Mouse (Mus musculus) limb, embryonic 15.5 days (tissue): ENCODE results near the gene Fuk. TPM values are rescaled to one million over a fixed set of nuclear protein-coding genes. Genes with fewer than 3 reads are reported as not detected.
"Not testable (repeated sequence)": the region's sequence is repeated elsewhere in the genome, so short reads cannot be mapped to it uniquely, and the experiment has no call there.

Experiments
- ATAC-seq: fragments of 200-750 bp; cut with Nextera tagmentation; 2 replicates; pipeline ENCODE4 v1.8.0; 2017; ENCODE audit warnings: low read depth, moderate TSS enrichment; ENCODE audit not compliant: insufficient number of reproducible peaks, low FRiP score, low TSS enrichment
- H3K27ac ChIP-seq: fragments of 300-500 bp; sonication (generic); 2 replicates; pipeline ENCODE4 v1.5.1; 2015; ENCODE audit warnings: moderate library complexity, mild to moderate bottlenecking, inconsistent platforms
- H3K27me3 ChIP-seq: fragments of 300-500 bp; sonication (generic); 2 replicates; pipeline ENCODE4 v1.6.1; 2015; ENCODE audit warnings: inconsistent platforms
- H3K36me3 ChIP-seq: fragments of 300-500 bp; sonication (generic); 2 replicates; pipeline ENCODE4 v1.6.1; 2015; ENCODE audit warnings: inconsistent platforms
- H3K4me1 ChIP-seq: fragments of 300-500 bp; sonication (generic); 2 replicates; pipeline ENCODE4 v1.6.1; 2015; ENCODE audit warnings: inconsistent platforms
- H3K4me2 ChIP-seq: fragments of 300-500 bp; sonication (generic); 2 replicates; pipeline ENCODE4 v1.6.1; 2015; ENCODE audit warnings: mild to moderate bottlenecking, inconsistent platforms
- H3K4me3 ChIP-seq: fragments of 300-500 bp; sonication (generic); 2 replicates; pipeline ENCODE4 v1.5.1; 2015; ENCODE audit warnings: mild to moderate bottlenecking, inconsistent platforms
- H3K9ac ChIP-seq: fragments of 300-500 bp; sonication (generic); 2 replicates; pipeline ENCODE4 v1.6.1; 2015; ENCODE audit warnings: inconsistent platforms
- H3K9me3 ChIP-seq: fragments of 300-500 bp; sonication (generic); 2 replicates; pipeline ENCODE4 v1.6.1; 2016; ENCODE audit warnings: inconsistent platforms
- WGBS: fragments of 180-500 bp; shearing (Covaris S2); methylation state at CpG from one replicate; pipeline ENCODE4 v1.1.7; 2015; 5-methylcytosine and 5-hydroxymethylcytosine counted together
- polyA plus RNA-seq: library from polyadenylated mRNA; unstranded; fragments of >200 nt; fragmentation: Nextera tagmentation; extraction: Ambion mirVana; gene quantifications from 2 replicates; pipeline ENCODE4 v1.2.1, GENCODE M21; 2015

Fuk gene
- polyA plus RNA-seq, 1 experiment from 2014 or later, result 12.2 TPM

DNA sequence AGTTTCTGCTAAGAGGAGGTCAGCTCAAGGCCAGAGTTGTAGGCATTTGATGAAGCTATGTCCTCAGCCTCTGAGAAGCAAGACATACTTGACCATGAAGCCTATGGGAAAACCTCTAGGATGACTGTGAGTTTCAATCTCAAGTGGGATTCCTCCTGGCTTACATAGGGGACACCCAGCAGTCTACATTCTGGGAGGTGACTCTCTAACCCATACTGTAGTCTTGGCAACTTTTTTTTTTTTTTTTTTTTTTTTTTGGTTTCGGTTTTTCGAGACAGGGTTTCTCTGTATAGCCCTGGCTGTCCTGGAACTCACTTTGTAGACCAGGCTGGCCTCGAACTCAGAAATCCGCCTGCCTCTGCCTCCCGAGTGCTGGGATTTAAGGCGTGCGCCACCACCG lies 27.4 kb upstream of the Fuk start:
- not testable (repeated sequence) for H3K4me3 ChIP-seq

DNA sequence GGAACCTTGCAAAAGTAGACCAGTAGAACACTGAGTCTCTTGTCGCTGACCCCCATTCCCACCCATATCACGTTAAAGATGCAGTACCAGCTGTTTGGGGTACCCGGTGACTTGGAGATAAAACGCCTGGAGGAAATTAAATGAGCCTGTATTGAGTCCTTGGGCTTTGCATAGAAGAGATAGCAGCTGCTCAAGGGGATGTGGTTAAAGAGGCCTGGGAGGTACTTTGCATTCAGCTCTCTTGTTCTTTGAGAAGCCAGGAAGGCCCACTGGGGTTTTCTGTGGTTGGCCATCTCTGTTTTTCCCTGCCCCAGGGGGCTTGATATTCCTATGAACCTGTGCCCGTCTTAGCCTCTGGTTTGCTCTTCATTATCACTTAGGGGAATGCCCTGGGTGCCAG lies 26.8 kb upstream of the Fuk start:
- H3K4me1 ChIP-seq, result peaks cover 13% of the 10 kb centered on the region
- H3K36me3 ChIP-seq, result peaks cover 12% of the 10 kb centered on the region; the same call in 1 of the 2 replicates
- H3K9ac ChIP-seq, result no peak overlapping the region
- ATAC-seq, result no peak
- H3K27ac ChIP-seq, result no peak overlapping the region
- H3K27me3 ChIP-seq, result no peaks in the 10 kb centered on the region
- 73% methylated on average over 5 of the region's 5 CpGs for WGBS
- H3K4me2 ChIP-seq, result no peak overlapping the region
- H3K4me3 ChIP-seq, result no peak overlapping the region
- no peaks in the 10 kb centered on the region for H3K9me3 ChIP-seq

More for the DNA sequence above, 27.4 kb upstream of the Fuk start:
- H3K9me3 ChIP-seq, H3K9ac ChIP-seq, H3K27me3 ChIP-seq, ATAC-seq, H3K4me2 ChIP-seq, H3K27ac ChIP-seq: not testable (repeated sequence)
- Histone ChIP-seq H3K36me3 (peaks cover 13% of the 10 kb centered on the region), H3K4me1 (peaks cover 13% of the 10 kb centered on the region)
- WGBS, result 93% methylated on average over 8 of the region's 8 CpGs

DNA sequence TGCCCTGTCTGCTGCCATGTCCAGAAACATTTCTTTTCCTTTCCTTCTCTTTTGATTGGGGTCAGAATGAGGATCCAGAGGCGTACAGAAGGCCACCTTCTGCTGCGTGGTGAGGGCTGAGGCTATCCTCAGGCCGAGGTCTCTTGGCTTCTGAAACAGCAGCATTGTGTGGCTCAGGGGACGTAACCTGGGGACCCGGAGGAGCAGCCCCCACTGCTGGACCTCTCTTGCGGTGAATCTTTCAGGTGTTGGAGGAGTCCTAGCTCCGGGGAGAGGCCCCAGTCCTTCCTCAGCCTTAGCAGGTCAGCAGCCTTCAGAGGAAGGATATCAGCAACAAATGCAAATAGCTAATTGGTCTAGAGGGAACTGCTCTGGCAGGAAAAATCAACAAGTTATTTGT lies 26.1 kb upstream of the Fuk start:
- Histone ChIP-seq H3K27me3 (no peaks in the 10 kb centered on the region), H3K4me2 (no peak overlapping the region), H3K36me3 (peaks cover 12% of the 10 kb centered on the region; the same call in 1 of the 2 replicates), H3K4me1 (peaks cover 13% of the 10 kb centered on the region), H3K9me3 (no peaks in the 10 kb centered on the region), H3K9ac (no peak overlapping the region), H3K4me3 (no peak overlapping the region), H3K27ac (no peak overlapping the region)
- no peak for ATAC-seq
- 78% methylated on average over 7 of the region's 7 CpGs for WGBS

DNA sequence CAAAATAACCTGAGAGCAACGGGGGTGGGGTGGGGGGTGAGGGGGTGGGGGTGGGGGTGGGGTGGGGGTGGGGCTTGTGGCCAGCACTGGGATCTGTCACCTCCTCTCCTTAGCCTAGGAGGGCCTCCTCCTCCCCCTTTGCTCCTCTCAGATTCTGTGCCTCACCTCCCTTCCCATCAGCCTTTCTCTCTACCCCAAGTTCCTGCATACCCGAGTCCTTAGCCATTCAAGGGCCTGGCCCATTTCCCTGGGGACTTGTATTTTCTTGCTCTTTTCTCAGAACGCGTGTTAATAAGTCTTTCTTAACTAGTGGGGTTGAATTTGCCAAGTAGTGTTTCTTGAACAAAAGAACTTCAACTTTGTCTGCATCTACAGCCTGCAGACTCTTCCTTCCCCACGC lies 24.4 kb upstream of the Fuk start:
- Histone ChIP-seq H3K4me2 (no peak overlapping the region), H3K4me3 (no peak overlapping the region), H3K4me1 (peaks cover 18% of the 10 kb centered on the region), H3K9ac (no peak overlapping the region), H3K9me3 (no peaks in the 10 kb centered on the region), H3K27me3 (no peaks in the 10 kb centered on the region), H3K36me3 (peaks cover 11% of the 10 kb centered on the region; the same call in 1 of the 2 replicates), H3K27ac (no peak overlapping the region)
- 30% methylated on average over 5 of the region's 5 CpGs for WGBS
- ATAC-seq, result no peak; the same call in 1 of the 2 replicates

DNA sequence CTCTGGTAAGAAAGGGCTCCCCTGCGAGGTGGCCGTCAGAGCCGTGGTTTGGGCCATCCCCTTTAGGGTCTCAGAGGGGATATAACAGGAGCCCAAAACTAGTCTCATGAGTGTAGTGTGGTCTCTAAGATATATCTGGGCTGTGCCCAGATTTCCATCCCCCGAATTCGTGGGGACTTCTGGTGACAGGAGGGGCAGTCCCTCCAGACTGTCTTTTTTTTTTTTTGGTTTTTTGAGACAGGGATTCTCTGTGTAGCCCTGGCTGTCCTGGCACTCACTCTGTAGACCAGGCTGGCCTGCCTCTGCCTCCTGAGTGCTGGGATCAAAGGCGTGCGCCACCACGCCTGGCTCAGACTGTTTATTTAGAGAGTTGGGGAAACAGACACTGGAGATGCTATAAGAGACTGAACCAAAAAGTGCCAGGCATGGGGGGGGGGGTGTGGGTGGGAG lies 23.4 kb upstream of the Fuk start:
- Histone ChIP-seq H3K4me3 (no peak overlapping the region), H3K9ac (no peak overlapping the region), H3K27ac (no peak overlapping the region), H3K4me1 (peaks cover 28% of the 10 kb centered on the region), H3K36me3 (0 out of 2 replicates have a peak, but pooled peaks cover 3% of the 10 kb centered on the region), H3K27me3 (no peaks in the 10 kb centered on the region), H3K4me2 (no peak overlapping the region), H3K9me3 (no peaks in the 10 kb centered on the region)
- no peak for ATAC-seq
- WGBS, result 61% methylated on average over 8 of the region's 8 CpGs

DNA sequence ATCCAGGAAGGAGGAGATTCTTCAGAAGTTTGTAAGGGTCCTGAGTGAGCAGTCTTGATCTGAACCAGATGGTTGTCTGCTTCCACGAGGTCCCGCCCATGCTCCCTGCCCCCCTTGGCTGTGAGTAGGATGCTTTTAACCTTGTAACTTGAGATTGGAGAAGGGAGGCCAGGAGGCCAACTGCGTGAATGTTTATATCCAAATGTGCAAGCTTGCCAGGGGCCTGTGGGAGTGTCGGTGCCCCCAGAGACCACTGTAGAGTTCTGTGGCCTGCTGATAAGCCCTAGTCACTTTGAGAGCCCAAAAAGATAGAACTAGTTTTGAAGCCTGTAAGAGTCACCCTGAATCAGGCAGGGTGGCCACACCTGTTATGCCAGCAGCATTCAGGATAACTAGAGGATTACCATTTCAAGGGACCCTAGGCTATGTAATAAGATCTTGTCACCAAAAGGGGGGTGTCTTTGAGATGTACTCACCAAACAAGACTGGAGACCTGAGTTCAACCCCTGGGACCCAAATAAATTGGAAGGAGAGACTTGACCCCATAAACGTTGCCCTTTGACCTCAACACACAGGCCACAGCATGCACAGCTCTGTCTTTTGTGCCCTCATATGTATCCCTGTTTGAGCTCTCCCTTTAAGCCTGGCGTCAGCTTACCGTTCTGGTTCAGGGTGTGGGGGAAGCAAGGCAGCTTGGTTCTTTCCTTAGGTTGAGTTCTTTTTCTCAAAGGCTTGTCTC lies 19.4 kb upstream of the Fuk start:
- no peak; the same call in 1 of the 2 replicates for ATAC-seq
- peak overlapping the region; percentile 79 for H3K4me3 ChIP-seq
- peak overlapping the region; percentile 76 for H3K4me2 ChIP-seq
- no peaks in the 10 kb centered on the region for H3K27me3 ChIP-seq
- WGBS, result 13% methylated on average over 7 of the region's 7 CpGs
- peak overlapping the region; percentile 79; the same call in 1 of the 2 replicates for H3K9ac ChIP-seq
- H3K27ac ChIP-seq, result peak overlapping the region; percentile 89
- H3K36me3 ChIP-seq, result 0 out of 2 replicates have a peak, but pooled peaks cover 3% of the 10 kb centered on the region
- peaks cover 34% of the 10 kb centered on the region for H3K4me1 ChIP-seq
- no peaks in the 10 kb centered on the region for H3K9me3 ChIP-seq

DNA sequence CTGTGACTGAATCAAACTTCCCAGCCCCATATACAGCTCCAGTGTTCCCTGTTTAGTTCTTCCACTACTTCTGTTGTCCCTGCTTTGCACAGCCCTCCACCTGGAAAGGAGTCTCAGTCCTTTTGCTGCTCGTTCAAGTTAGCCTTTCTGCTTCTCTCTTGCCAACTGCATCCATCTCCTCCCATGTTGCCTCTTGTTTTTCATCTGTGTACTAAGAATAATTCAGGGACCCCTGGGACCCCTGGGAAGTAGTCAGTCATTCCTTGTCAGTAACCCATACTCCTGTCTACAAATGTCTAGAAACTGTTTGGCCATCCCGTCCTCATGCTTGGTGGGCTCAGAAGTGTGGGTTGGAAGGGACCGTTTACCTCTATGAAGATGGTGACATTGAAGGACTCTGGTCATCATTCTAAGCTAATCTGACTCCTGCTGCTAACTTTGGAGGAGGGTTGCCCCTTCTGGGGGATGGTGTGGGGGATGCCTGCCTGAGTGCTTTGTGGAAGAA lies 18.5 kb upstream of the Fuk start:
- WGBS, result 13% methylated on average over 3 of the region's 3 CpGs
- peak overlapping the region; percentile 76 for H3K4me2 ChIP-seq
- H3K9me3 ChIP-seq, result no peaks in the 10 kb centered on the region
- 0 out of 2 replicates have a peak, but pooled peaks cover 3% of the 10 kb centered on the region for H3K36me3 ChIP-seq
- H3K27ac ChIP-seq, result peak overlapping the region; percentile 89
- peaks cover 30% of the 10 kb centered on the region for H3K4me1 ChIP-seq
- H3K27me3 ChIP-seq, result no peaks in the 10 kb centered on the region
- no peak for ATAC-seq
- peak overlapping the region; percentile 79 for H3K4me3 ChIP-seq
- H3K9ac ChIP-seq, result peak overlapping the region; percentile 79

DNA sequence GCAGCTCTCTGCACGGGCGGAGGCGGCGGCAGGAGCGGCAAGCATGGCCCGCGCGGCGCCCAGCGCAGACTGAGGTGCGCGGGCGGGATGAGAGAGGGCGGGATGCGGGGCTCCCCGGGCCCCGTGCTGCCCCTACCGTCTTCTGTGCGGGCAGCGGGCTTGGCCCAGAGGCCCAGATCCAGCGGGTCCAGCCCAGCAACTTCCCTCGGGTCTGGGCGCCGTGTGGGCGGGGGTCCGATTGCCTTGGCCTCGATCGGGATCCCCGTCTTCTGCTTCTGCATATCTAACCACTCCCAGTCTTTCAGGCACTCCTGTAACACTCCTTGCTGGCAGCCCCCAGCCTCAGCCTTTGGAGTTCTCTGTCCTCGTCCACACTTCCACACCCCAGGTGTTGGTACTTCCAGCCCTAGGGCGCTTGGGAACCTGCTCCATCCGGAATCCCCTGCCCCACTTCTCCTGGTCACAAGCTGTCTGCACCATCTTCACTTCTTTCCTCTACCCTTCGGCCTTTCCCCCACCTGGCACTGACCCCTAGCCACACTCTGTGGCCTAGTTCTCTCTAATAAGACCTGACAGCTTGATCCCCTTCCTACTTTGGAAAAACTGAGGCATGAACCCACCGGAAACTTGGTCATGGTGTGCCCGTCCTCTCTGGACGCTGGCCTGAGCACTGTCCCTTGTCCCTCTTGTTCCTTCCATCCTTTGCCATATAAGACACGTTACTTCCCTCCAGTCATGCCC lies 17.9 kb upstream of the Fuk start:
- H3K4me1 ChIP-seq, result peaks cover 30% of the 10 kb centered on the region
- peak overlapping the region; percentile 79 for H3K4me3 ChIP-seq
- under 1% methylated on average over 30 of the region's 37 CpGs for WGBS
- no peak for ATAC-seq
- H3K27ac ChIP-seq, result peak overlapping the region; percentile 89
- H3K4me2 ChIP-seq, result peak overlapping the region; percentile 76
- H3K27me3 ChIP-seq, result no peaks in the 10 kb centered on the region
- peak overlapping the region; percentile 79 for H3K9ac ChIP-seq
- H3K36me3 ChIP-seq, result 0 out of 2 replicates have a peak, but pooled peaks cover 3% of the 10 kb centered on the region
- no peaks in the 10 kb centered on the region for H3K9me3 ChIP-seq

DNA sequence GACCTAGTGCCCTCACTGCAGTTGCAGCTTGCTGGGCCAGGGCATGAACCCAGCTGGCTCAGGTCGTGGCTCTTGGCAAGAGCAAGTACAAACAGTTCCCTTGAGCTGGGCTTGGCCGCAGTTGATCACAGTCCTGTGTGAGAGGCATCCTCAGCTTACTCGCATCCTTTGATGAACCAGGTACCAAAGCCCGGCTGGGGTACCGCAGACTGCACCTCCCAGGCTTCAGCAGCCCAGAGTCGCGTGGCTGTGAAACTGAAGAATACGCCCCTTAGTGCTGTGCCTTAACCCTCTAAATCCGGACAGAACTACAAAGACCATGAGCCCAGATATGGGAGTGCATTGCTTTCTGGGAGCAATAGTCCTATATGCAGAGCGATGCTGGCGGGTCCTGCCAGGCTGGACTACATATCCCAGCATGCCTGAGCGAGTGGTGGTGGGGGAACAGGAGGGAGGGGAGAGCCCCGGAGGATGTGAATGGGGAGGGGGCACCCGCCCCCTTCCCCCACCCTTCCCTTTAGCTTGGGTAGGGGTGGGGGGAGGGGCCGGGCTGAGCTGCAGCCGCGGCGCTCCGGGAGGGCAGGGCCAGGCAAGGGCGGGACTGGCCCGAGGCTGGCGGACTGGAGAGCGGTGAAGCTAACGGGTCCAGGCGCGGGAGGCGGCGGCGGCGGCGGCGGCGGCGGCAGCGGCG lies 17.2 kb upstream of the Fuk start, which contains the start of gene St3gal2:
Gene St3gal2, plus strand, starts transcription at position 582 of the 691 bp plus-strand sequence.
- Histone ChIP-seq H3K36me3 (0 out of 2 replicates have a peak, but pooled peaks cover 3% of the 10 kb centered on the region), H3K4me3 (peak within 1 kb of the TSS; percentile 79), H3K27ac (peak within 1 kb of the TSS; percentile 89), H3K4me1 (peaks cover 30% of the 10 kb centered on the region), H3K27me3 (no peaks in the 10 kb centered on the region), H3K9me3 (no peaks in the 10 kb centered on the region), H3K4me2 (peak within 1 kb of the TSS; percentile 76), H3K9ac (peak within 1 kb of the TSS; percentile 79)
- ATAC-seq, result peak; percentile 99
- under 1% methylated on average over 16 of the region's 36 CpGs for WGBS

DNA sequence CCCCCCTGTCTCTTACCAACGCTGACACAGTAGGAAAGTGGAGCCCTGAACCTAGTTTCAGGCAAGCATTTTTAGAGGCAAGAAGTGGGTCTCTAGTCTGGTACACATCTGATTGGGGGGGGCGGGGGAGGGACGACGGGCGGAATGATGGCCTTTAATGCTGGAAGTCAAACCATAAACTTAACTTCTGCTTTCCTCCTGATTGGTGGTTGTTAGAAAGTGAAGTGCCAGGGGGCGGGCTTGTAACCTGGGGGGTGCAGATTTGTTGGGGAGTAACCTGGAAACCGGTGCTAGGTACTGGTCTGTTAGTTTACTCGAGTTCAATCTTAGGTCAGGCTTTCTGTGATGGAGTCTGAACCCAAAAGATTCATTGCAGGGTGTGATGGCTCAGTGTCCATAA lies 16.2 kb upstream of the Fuk start:
- Histone ChIP-seq H3K4me1 (peaks cover 30% of the 10 kb centered on the region), H3K9ac (no peak overlapping the region), H3K4me2 (no peak overlapping the region), H3K27ac (no peak overlapping the region), H3K9me3 (no peaks in the 10 kb centered on the region), H3K36me3 (no peaks in the 10 kb centered on the region), H3K4me3 (no peak overlapping the region), H3K27me3 (no peaks in the 10 kb centered on the region)
- 43% methylated on average over 8 of the region's 8 CpGs for WGBS
- ATAC-seq, result no peak

DNA sequence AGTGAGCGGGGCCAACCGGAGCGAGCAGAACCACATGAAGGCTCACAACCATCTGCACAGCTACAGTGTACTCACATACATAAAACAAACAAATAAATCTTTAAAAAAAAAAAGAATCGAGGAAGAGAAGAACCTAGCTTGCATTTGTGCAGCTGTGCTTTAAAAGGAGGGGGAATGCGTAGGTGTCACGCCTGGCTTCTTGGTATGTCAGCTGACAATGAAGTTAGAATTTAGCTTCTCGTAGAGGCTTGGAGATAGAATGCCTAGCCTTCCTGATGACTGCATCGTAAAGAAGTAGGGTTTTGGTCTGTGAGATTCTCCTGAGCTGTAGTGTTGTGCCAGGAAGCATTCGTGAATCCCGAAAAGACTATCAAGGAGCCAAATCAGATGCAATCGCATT lies 15.7 kb upstream of the Fuk start:
- H3K36me3 ChIP-seq, result no peaks in the 10 kb centered on the region
- 75% methylated on average over 11 of the region's 11 CpGs for WGBS
- H3K4me3 ChIP-seq, result no peak overlapping the region
- H3K27me3 ChIP-seq, result no peaks in the 10 kb centered on the region
- H3K4me1 ChIP-seq, result peaks cover 30% of the 10 kb centered on the region
- no peak overlapping the region for H3K4me2 ChIP-seq
- no peak for ATAC-seq
- H3K9ac ChIP-seq, result no peak overlapping the region
- H3K9me3 ChIP-seq, result no peaks in the 10 kb centered on the region
- H3K27ac ChIP-seq, result no peak overlapping the region
